Mouse (Mus musculus) forebrain, postnatal 0 days (tissue): ENCODE measurements around the gene Frrs1l. TPM values are rescaled to one million over a fixed set of nuclear protein-coding genes. Genes with fewer than 3 reads are reported as not detected.

Experiments used
- ATAC-seq: fragments of 200-750 bp; cut with Nextera tagmentation; 2 replicates; pipeline ENCODE4 v1.8.0; 2017; ENCODE audit warnings: mild to moderate bottlenecking, moderate library complexity
- DNase-seq: peaks from one replicate; pipeline ENCODE4 v3.0.0-alpha.2; 2015
- H3K27ac ChIP-seq: fragments of 300-500 bp; sonication (generic); 2 replicates; pipeline ENCODE4 v1.5.1; 2014; ENCODE audit warnings: low read depth, mild to moderate bottlenecking, antibody characterized with exemption, low read length, moderate library complexity, mixed read lengths
- H3K27me3 ChIP-seq: fragments of 300-500 bp; sonication (generic); 2 replicates; pipeline ENCODE4 v1.6.1; 2014; ENCODE audit warnings: mild to moderate bottlenecking, low read length, mixed read lengths; ENCODE audit not compliant: insufficient read depth
- H3K36me3 ChIP-seq: fragments of 300-500 bp; sonication (generic); 2 replicates; pipeline ENCODE4 v1.6.1; 2014; ENCODE audit warnings: mild to moderate bottlenecking, moderate library complexity; ENCODE audit not compliant: insufficient read depth
- H3K4me1 ChIP-seq: fragments of 300-500 bp; sonication (generic); 2 replicates; pipeline ENCODE4 v1.6.1; 2014; ENCODE audit warnings: antibody characterized with exemption; ENCODE audit not compliant: insufficient read depth
- H3K4me2 ChIP-seq: fragments of 300-500 bp; sonication (generic); 2 replicates; pipeline ENCODE4 v1.6.1; 2014; ENCODE audit warnings: low read depth, mild to moderate bottlenecking, moderate library complexity
- H3K4me3 ChIP-seq: fragments of 300-500 bp; sonication (generic); 2 replicates; pipeline ENCODE4 v1.5.1; 2014; ENCODE audit warnings: low read depth, low read length, mixed read lengths
- H3K9ac ChIP-seq: fragments of 300-500 bp; sonication (generic); 2 replicates; pipeline ENCODE4 v1.6.1; 2014; ENCODE audit warnings: mild to moderate bottlenecking
- H3K9me3 ChIP-seq: fragments of 300-500 bp; sonication (generic); 2 replicates; pipeline ENCODE4 v1.6.1; 2016; ENCODE audit warnings: low read length
- CTCF ChIP-seq: sonication (generic); IDR thresholded peaks from 2 replicates; pipeline ENCODE4 v1.5.1; 2016; ENCODE audit warnings: antibody characterized with exemption, control low read depth, low read depth
- WGBS: fragments of 180-500 bp; shearing (Covaris S2); extraction: QIAGEN DNeasy Blood & Tissue Kit; methylation state at CpG from one replicate; pipeline ENCODE4 v1.1.7; 2014; 5-methylcytosine and 5-hydroxymethylcytosine counted together
- polyA plus RNA-seq: library from polyadenylated mRNA; unstranded; fragments of >200 nt; fragmentation: Nextera tagmentation; extraction: Ambion mirVana; gene quantifications from 2 replicates; pipeline ENCODE4 v1.2.1, GENCODE M21; 2015
- total RNA-seq: library from RNA; depleted of rRNA; stranded (reverse); fragments of >200 nt; gene quantifications from 2 replicates; pipeline ENCODE4 v1.2.3, GENCODE M21; 2014

Gene Frrs1l
- total and polyA plus RNA-seq, 2 experiments from 2014 or later, result 25.2 to 43.4 TPM

- H3K9ac ChIP-seq, result no peak overlapping the region
- no peaks in the 10 kb centered on the region for H3K9me3 ChIP-seq
- peaks cover 12% of the 10 kb centered on the region for H3K36me3 ChIP-seq
- H3K4me1 ChIP-seq, result no peaks in the 10 kb centered on the region
- H3K4me3 ChIP-seq, result no peak overlapping the region
- ATAC-seq (no peak), DNase-seq (no peak)
- no peaks in the 10 kb centered on the region for H3K27me3 ChIP-seq
- WGBS, result 62% methylated on average over 6 of the region's 6 CpGs
- no peak for TF ChIP-seq CTCF
- no peak overlapping the region for H3K27ac ChIP-seq
- H3K4me2 ChIP-seq, result no peak overlapping the region
Observed at GRCm38 (mm10) chr4:56937136-56937535, 53.1 kb downstream of the Frrs1l start.

GRCm38 (mm10) chr4:56935327-56935726 is 54.9 kb downstream of the Frrs1l start:
- ATAC-seq (no peak), DNase-seq (no peak)
- Histone ChIP-seq H3K4me2 (no peak overlapping the region), H3K9ac (no peak overlapping the region), H3K36me3 (peaks cover 15% of the 10 kb centered on the region), H3K27me3 (no peaks in the 10 kb centered on the region), H3K9me3 (no peaks in the 10 kb centered on the region), H3K4me1 (no peaks in the 10 kb centered on the region), H3K27ac (no peak overlapping the region), H3K4me3 (no peak overlapping the region)
- WGBS, result no CpG with 5 or more reads among the region's 1 CpGs
- TF ChIP-seq CTCF, result no peak

DNA sequence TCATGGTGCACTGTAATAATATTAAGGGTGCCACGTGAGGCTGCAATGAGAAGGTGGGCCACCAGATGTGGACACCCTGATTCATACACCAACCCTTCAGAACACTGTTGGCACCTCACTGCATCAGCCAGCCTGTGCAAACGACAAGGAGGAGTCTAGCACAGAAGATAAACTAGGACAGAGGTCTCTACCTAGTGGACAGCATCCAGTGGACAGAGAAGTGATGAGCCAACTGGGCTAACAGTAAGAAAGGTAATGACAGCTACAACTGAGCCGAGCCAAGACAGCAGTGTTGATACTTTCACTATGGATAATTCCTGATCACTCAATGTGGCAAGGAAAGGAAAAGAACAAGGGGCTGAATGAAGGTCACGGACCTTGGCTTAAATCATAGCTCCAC is 57.0 kb downstream of the Frrs1l start:
- Histone ChIP-seq H3K27ac (no peak overlapping the region), H3K9ac (no peak overlapping the region), H3K4me1 (no peaks in the 10 kb centered on the region), H3K9me3 (no peaks in the 10 kb centered on the region), H3K27me3 (no peaks in the 10 kb centered on the region), H3K36me3 (peaks cover 15% of the 10 kb centered on the region), H3K4me3 (no peak overlapping the region), H3K4me2 (no peak overlapping the region)
- 95% methylated on average over 4 of the region's 4 CpGs for WGBS
- no peak for DNase-seq
- ATAC-seq, result no peak
- TF ChIP-seq CTCF, result no peak

DNA sequence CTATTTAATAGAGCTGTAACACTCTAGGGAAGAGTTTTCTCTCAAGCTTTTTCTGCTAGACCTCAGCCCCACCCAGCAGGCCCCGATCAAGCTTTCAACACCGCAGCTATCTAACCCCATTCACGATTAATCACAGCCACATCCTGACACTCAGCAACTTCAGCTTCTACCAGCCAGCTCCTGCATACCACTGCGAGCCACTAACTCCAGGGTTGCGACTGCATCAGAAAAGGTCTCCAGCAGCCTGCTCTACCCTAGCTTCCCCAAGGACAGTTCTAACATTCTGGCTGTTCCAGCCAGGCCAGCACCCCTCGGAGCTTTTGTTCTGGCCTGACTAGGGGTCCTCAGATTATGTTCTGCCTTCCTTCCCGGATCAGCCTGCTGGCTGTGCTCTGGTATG is 58.1 kb downstream of the Frrs1l start:
- Histone ChIP-seq H3K4me2 (no peak overlapping the region), H3K27me3 (no peaks in the 10 kb centered on the region), H3K9ac (no peak overlapping the region), H3K4me3 (no peak overlapping the region), H3K27ac (no peak overlapping the region), H3K36me3 (peaks cover 15% of the 10 kb centered on the region), H3K4me1 (no peaks in the 10 kb centered on the region), H3K9me3 (no peaks in the 10 kb centered on the region)
- ATAC-seq (no peak), DNase-seq (no peak)
- WGBS, result 53% methylated on average over 7 of the region's 7 CpGs
- TF ChIP-seq CTCF, result no peak

GRCm38 (mm10) chr4:56930312-56930711 is 59.9 kb downstream of the Frrs1l start:
- Histone ChIP-seq H3K4me1 (no peaks in the 10 kb centered on the region), H3K4me2 (no peak overlapping the region), H3K9me3 (no peaks in the 10 kb centered on the region), H3K36me3 (peaks cover 18% of the 10 kb centered on the region), H3K27me3 (no peaks in the 10 kb centered on the region), H3K4me3 (no peak overlapping the region), H3K9ac (no peak overlapping the region), H3K27ac (no peak overlapping the region)
- WGBS, result 86% methylated on average over 4 of the region's 4 CpGs
- TF ChIP-seq CTCF, result no peak
- DNase-seq (no peak), ATAC-seq (no peak)

DNA sequence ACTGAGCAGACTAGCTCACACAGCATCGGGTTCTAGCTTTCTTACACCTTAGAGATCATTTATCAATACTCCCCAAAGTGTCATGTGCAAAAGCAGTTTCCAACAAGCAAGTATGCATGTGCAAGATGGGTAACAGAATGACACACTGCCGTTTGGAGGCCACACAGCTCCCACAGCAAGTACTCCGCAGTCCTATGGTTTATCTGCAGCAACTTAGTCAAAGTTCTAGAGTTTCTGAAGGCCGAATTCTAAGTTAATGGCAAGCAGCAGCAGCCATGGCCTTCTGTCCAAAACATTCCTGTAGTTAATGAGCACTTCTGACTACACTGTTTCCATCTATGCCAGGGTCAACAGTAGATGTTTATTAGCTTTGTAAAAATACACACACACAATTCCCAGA is 63.2 kb downstream of the Frrs1l start:
- H3K4me3 ChIP-seq, result no peak overlapping the region
- no peak overlapping the region for H3K27ac ChIP-seq
- WGBS, result 91% methylated on average over 4 of the region's 4 CpGs
- no peaks in the 10 kb centered on the region for H3K4me1 ChIP-seq
- H3K9me3 ChIP-seq, result no peaks in the 10 kb centered on the region
- ATAC-seq (no peak), DNase-seq (no peak)
- H3K36me3 ChIP-seq, result peaks cover 21% of the 10 kb centered on the region
- H3K9ac ChIP-seq, result no peak overlapping the region
- no peaks in the 10 kb centered on the region for H3K27me3 ChIP-seq
- no peak for TF ChIP-seq CTCF
- no peak overlapping the region for H3K4me2 ChIP-seq

DNA sequence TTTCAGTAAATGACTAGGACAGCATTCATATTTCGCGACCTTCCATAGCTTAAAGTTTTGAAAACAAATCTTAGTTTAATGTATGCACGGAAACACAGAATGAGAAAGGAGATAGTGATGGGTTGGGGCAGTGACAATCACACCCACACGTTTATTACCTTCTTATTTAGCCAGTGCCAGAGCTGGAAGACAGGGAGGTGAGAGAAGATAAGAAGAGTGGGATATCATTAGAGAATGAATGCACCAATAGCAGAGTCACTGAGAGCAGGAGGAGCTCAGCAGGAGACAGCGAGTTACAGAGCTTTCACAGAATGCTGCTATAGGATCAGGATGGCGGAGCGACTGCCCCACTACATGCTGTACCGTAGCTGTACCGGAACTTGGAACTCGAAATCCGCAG is 68.0 kb downstream of the Frrs1l start:
- 95% methylated on average over 11 of the region's 11 CpGs for WGBS
- ATAC-seq (no peak), DNase-seq (no peak)
- Histone ChIP-seq H3K9ac (no peak overlapping the region), H3K27ac (no peak overlapping the region), H3K27me3 (no peaks in the 10 kb centered on the region), H3K4me2 (no peak overlapping the region), H3K4me3 (no peak overlapping the region), H3K36me3 (peaks cover 21% of the 10 kb centered on the region), H3K4me1 (no peaks in the 10 kb centered on the region), H3K9me3 (no peaks in the 10 kb centered on the region)
- no peak for TF ChIP-seq CTCF

GRCm38 (mm10) chr4:56915732-56916325 is 74.4 kb downstream of the Frrs1l start:
- ATAC-seq, result no peak
- WGBS, result 88% methylated on average over 15 of the region's 15 CpGs
- H3K4me2 ChIP-seq, result no peak overlapping the region

More at GRCm38 (mm10) chr4:56915732-56916325, 74.4 kb downstream of the Frrs1l start:
- no peak for TF ChIP-seq CTCF
- H3K4me3 ChIP-seq, result no peak overlapping the region
- no peaks in the 10 kb centered on the region for H3K27me3 ChIP-seq
- no peak for DNase-seq
- H3K9me3 ChIP-seq, result no peaks in the 10 kb centered on the region
- H3K36me3 ChIP-seq, result peaks cover 40% of the 10 kb centered on the region
- no peak overlapping the region for H3K9ac ChIP-seq
- H3K27ac ChIP-seq, result no peak overlapping the region
- H3K4me1 ChIP-seq, result no peaks in the 10 kb centered on the region
